Mouse (Mus musculus) heart, embryonic 12.5 days (tissue): ENCODE results near the gene Washc1. TPM values are rescaled to one million over a fixed set of nuclear protein-coding genes. Genes with fewer than 3 reads are reported as not detected.
"Not testable (repeated sequence)": the region's sequence is repeated elsewhere in the genome, so short reads cannot be mapped to it uniquely, and the experiment has no call there.

Source experiments
- ATAC-seq: fragments of 200-750 bp; cut with Nextera tagmentation; 2 replicates; pipeline ENCODE4 v1.8.0; 2017; ENCODE audit warnings: moderate TSS enrichment, moderate library complexity; ENCODE audit not compliant: insufficient number of reproducible peaks, low FRiP score
- H3K27ac ChIP-seq: fragments of 300-500 bp; sonication (generic); 2 replicates; pipeline ENCODE4 v1.5.1; 2016; ENCODE audit warnings: mild to moderate bottlenecking, moderate library complexity; ENCODE audit not compliant: poor library complexity, severe bottlenecking
- H3K27me3 ChIP-seq: fragments of 300-500 bp; sonication (generic); replicated peaks from 2 replicates; pipeline ENCODE4 v1.6.1; 2016; ENCODE audit warnings: mild to moderate bottlenecking, moderate library complexity
- H3K36me3 ChIP-seq: fragments of 300-500 bp; sonication (generic); 2 replicates; pipeline ENCODE4 v1.6.1; 2016; ENCODE audit warnings: mild to moderate bottlenecking, moderate library complexity
- H3K4me1 ChIP-seq: fragments of 300-500 bp; sonication (generic); replicated peaks from 2 replicates; pipeline ENCODE4 v1.6.1; 2016; ENCODE audit warnings: mild to moderate bottlenecking
- H3K4me2 ChIP-seq: fragments of 300-500 bp; sonication (generic); 2 replicates; pipeline ENCODE4 v1.6.1; 2016; ENCODE audit warnings: mild to moderate bottlenecking, moderate library complexity
- H3K4me3 ChIP-seq: fragments of 300-500 bp; sonication (generic); 2 replicates; pipeline ENCODE4 v1.5.1; 2016; ENCODE audit warnings: mild to moderate bottlenecking
- H3K9ac ChIP-seq: fragments of 300-500 bp; sonication (generic); 2 replicates; pipeline ENCODE4 v1.6.1; 2016; ENCODE audit warnings: mild to moderate bottlenecking, moderate library complexity
- H3K9me3 ChIP-seq: fragments of 300-500 bp; sonication (generic); replicated peaks from 2 replicates; pipeline ENCODE4 v1.6.1; 2016; ENCODE audit warnings: mild to moderate bottlenecking, moderate library complexity
- WGBS: fragments of 180-500 bp; shearing (Covaris S2); methylation state at CpG from one replicate; pipeline ENCODE4 v1.1.7; 2016; 5-methylcytosine and 5-hydroxymethylcytosine counted together
- polyA plus RNA-seq: library from polyadenylated mRNA; unstranded; fragments of >200 nt; fragmentation: Nextera tagmentation; extraction: Ambion mirVana; gene quantifications from 2 replicates; pipeline ENCODE4 v1.2.1, GENCODE M21; 2016

Washc1 gene
- 27.6 and 30.2 TPM in 2 replicates for polyA plus RNA-seq

DNA sequence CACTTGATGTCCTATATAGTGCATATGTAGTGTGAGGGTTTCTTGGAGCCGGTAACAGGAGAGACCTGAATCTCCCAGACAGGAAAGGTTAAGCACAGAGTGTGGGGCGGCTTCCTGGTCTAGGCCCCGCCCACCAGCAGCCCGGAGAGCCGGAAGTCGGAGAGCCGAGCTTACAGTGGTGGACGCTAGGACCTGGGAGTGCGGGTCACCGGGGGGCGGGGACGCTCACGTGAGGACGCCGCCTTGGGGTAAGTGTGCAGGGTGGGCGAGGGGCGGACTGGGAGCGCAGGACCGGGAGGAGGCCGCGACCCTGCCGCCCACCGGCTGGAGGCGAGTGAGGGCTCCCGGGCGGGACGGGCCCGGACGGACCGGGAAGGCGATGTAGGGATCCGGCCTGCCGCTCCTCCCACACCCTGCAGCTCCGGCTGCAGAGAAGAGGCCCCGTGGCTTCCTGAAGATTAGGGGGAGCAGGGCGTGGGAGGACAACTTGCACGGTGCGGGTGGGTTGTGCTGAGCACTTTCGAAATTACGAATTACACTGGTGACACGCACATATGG is at the start of gene Washc1:
TSS of gene Washc1 (plus strand) at position 144 of the 558 bp plus-strand sequence.
- Histone ChIP-seq H3K9ac (peak within 1 kb of the TSS; percentile 91), H3K27me3 (no peaks in the 10 kb centered on the region), H3K36me3 (peaks cover 30% of the 10 kb centered on the region), H3K27ac (peak within 1 kb of the TSS; percentile 89), H3K4me2 (peak within 1 kb of the TSS; percentile 76), H3K9me3 (no peaks in the 10 kb centered on the region), H3K4me3 (peak within 1 kb of the TSS; percentile 97), H3K4me1 (peaks cover 16% of the 10 kb centered on the region)
- ATAC-seq, result peak; percentile 99
- WGBS, result under 1% methylated on average over 40 of the region's 41 CpGs

DNA sequence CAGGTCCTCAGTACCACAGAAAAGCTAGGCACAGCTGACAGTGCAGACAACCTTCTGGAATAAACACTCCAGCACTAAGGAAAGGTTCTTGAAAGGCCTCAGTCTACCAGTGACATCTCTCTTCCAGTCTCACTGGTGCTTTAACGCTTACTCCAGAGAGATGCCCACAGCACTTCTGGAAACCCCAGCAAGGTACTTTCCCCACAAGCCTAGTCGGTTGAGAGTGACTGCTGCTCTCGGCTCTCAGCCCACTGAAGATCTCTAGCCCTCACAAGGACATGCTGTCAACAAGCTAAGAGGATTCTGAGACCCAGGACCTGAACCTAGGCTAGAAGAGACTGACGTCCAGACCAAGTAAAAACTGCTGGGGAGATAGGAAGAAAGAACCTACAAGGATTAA is 46.2 kb upstream of the Washc1 start:
- no peak for ATAC-seq
- no peak overlapping the region for H3K4me3 ChIP-seq
- H3K9ac ChIP-seq, result no peak overlapping the region
- WGBS, result 63% methylated on average over 4 of the region's 4 CpGs
- H3K27ac ChIP-seq, result no peak overlapping the region
- H3K9me3 ChIP-seq, result no peaks in the 10 kb centered on the region
- H3K27me3 ChIP-seq, result no peaks in the 10 kb centered on the region
- H3K4me2 ChIP-seq, result no peak overlapping the region
- no peaks in the 10 kb centered on the region for H3K4me1 ChIP-seq
- H3K36me3 ChIP-seq, result no peaks in the 10 kb centered on the region

GRCm38 (mm10) chr17:66069036-66069435 is 42.3 kb upstream of the Washc1 start:
- H3K4me2 ChIP-seq, H3K9me3 ChIP-seq, H3K4me1 ChIP-seq, ATAC-seq, H3K36me3 ChIP-seq, H3K4me3 ChIP-seq, H3K9ac ChIP-seq, H3K27ac ChIP-seq, H3K27me3 ChIP-seq: not testable (repeated sequence)
- WGBS, result 90% methylated on average over 2 of the region's 2 CpGs

GRCm38 (mm10) chr17:66073971-66074370 is 37.4 kb upstream of the Washc1 start:
- peaks cover 3% of the 10 kb centered on the region; the same call in 1 of the 2 replicates for H3K36me3 ChIP-seq
- no peak overlapping the region for H3K27ac ChIP-seq
- 0 out of 2 replicates have a peak, but pooled peaks cover 5% of the 10 kb centered on the region for H3K4me1 ChIP-seq
- H3K27me3 ChIP-seq, result no peaks in the 10 kb centered on the region
- no peaks in the 10 kb centered on the region for H3K9me3 ChIP-seq
- 86% methylated on average over 7 of the region's 7 CpGs for WGBS
- no peak overlapping the region for H3K4me3 ChIP-seq
- ATAC-seq, result no peak
- no peak overlapping the region for H3K4me2 ChIP-seq
- no peak overlapping the region for H3K9ac ChIP-seq

DNA sequence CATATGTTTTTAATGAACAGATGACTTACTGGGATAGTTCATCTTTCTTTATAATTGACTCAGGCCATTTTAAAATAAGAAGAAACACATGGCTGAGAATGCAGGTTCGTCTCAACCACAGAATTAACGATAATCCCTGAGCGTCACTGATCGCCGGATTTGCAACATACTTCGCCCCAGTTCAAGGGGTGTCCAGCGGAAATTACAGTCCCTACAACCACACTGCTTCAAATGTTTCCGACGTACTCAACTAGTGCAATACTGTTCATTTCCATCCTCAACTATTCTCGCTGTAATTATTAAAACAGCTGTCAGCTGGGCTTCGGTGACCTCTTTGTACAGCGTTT is 35.5 kb upstream of the Washc1 start:
- WGBS, result 9% methylated on average over 12 of the region's 12 CpGs
- Histone ChIP-seq H3K4me2 (peak overlapping the region; percentile 85), H3K27ac (0 out of 2 replicates have a peak overlapping the region, but pooled peaks have one; percentile 89), H3K27me3 (no peaks in the 10 kb centered on the region), H3K4me3 (peak overlapping the region; percentile 98), H3K9ac (peak overlapping the region; percentile 83), H3K9me3 (no peaks in the 10 kb centered on the region), H3K36me3 (peaks cover 14% of the 10 kb centered on the region), H3K4me1 (0 out of 2 replicates have a peak, but pooled peaks cover 5% of the 10 kb centered on the region)
- ATAC-seq, result no peak

- Histone ChIP-seq H3K9me3 (no peaks in the 10 kb centered on the region), H3K4me2 (peak overlapping the region; percentile 85), H3K27ac (peak overlapping the region; percentile 89), H3K4me3 (peak overlapping the region; percentile 98), H3K9ac (peak overlapping the region; percentile 83), H3K4me1 (0 out of 2 replicates have a peak, but pooled peaks cover 5% of the 10 kb centered on the region), H3K27me3 (no peaks in the 10 kb centered on the region), H3K36me3 (peaks cover 19% of the 10 kb centered on the region)
- ATAC-seq, result peak; percentile 88
- whole genome bisulfite sequencing, result 2% methylated on average over 94 of the region's 95 CpGs
Measured at GRCm38 (mm10) chr17:66076174-66076927, 35.0 kb upstream of the Washc1 start.

GRCm38 (mm10) chr17:66076934-66077333 is 34.4 kb upstream of the Washc1 start, which contains the start of gene Ankrd12:
TSS of gene Ankrd12 (minus strand) at chr17:66077089.
- Histone ChIP-seq H3K9ac (peak within 1 kb of the TSS; percentile 83), H3K4me3 (peak within 1 kb of the TSS; percentile 98), H3K4me2 (peak within 1 kb of the TSS; percentile 85), H3K9me3 (no peaks in the 10 kb centered on the region), H3K36me3 (peaks cover 22% of the 10 kb centered on the region), H3K4me1 (0 out of 2 replicates have a peak, but pooled peaks cover 5% of the 10 kb centered on the region), H3K27me3 (no peaks in the 10 kb centered on the region), H3K27ac (peak within 1 kb of the TSS; percentile 89)
- peak; percentile 99 for ATAC-seq
- WGBS, result 2% methylated on average over 53 of the region's 53 CpGs

DNA sequence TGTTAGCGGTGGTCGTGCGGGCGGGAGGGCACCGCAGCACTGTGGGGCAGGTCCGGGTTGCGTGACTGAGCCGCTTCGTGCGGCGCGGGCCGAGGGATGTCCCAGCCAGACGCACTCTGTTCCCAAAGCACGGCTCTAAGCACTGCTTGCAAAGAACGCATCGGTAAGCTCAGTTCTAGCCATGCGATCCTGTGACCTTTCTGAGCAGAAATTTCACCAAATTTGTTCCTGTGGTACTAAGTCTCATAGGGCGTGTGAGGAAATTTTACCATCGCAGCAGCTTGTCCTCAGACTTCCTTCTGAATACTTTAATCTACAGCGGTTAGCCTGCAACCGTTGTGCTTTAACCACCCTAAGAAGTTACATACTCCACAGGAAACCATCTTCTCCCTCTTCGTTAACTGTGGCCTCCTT is 33.9 kb upstream of the Washc1 start:
- peak overlapping the region; percentile 98 for H3K4me3 ChIP-seq
- peaks cover 22% of the 10 kb centered on the region for H3K36me3 ChIP-seq
- peak overlapping the region; percentile 85 for H3K4me2 ChIP-seq
- peak overlapping the region; percentile 83 for H3K9ac ChIP-seq
- no peaks in the 10 kb centered on the region for H3K27me3 ChIP-seq
- peak overlapping the region; percentile 89 for H3K27ac ChIP-seq
- no peaks in the 10 kb centered on the region for H3K9me3 ChIP-seq
- H3K4me1 ChIP-seq, result 0 out of 2 replicates have a peak, but pooled peaks cover 5% of the 10 kb centered on the region
- 1% methylated on average over 23 of the region's 23 CpGs for WGBS
- peak; percentile 66 for ATAC-seq

- H3K4me2 ChIP-seq, result no peak overlapping the region
- no peaks in the 10 kb centered on the region for H3K27me3 ChIP-seq
- ATAC-seq, result no peak
- 31% methylated on average over 1 of the region's 1 CpGs for WGBS
- H3K4me3 ChIP-seq, result no peak overlapping the region
- H3K36me3 ChIP-seq, result peaks cover 55% of the 10 kb centered on the region
- no peak overlapping the region; the same call in 1 of the 2 replicates for H3K9ac ChIP-seq
- no peaks in the 10 kb centered on the region for H3K9me3 ChIP-seq
- H3K27ac ChIP-seq, result no peak overlapping the region
- no peaks in the 10 kb centered on the region for H3K4me1 ChIP-seq
Measured at GRCm38 (mm10) chr17:66084486-66084885, 26.9 kb upstream of the Washc1 start.

- no peaks in the 10 kb centered on the region for H3K27me3 ChIP-seq
- no peak for ATAC-seq
- H3K4me2 ChIP-seq, result no peak overlapping the region
- WGBS, result 88% methylated on average over 1 of the region's 1 CpGs
- no peak overlapping the region for H3K9ac ChIP-seq
- H3K27ac ChIP-seq, result no peak overlapping the region
- H3K36me3 ChIP-seq, result peaks cover 57% of the 10 kb centered on the region
- no peaks in the 10 kb centered on the region for H3K4me1 ChIP-seq
- no peaks in the 10 kb centered on the region for H3K9me3 ChIP-seq
- H3K4me3 ChIP-seq, result no peak overlapping the region
Measured at GRCm38 (mm10) chr17:66085038-66085437, 26.3 kb upstream of the Washc1 start.

DNA sequence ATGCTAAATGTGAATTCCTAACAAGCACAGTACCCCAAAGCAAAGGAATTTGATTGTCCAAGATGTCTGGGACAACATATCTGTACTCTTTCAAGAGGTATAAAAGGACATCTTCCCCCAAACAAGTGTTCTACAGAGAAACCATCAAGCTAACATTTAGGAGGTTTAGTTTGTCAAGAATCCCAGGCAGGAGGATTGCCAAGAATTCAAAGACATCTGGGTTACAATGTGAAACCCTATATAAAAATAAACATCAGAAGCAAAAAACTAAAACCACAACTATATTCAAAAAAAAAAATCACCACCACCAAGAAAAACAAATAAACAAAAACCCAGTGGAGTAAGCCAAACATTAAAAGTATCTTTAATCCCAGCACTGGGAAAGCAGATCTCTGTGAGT is 21.1 kb upstream of the Washc1 start:
- Histone ChIP-seq H3K4me3 (no peak overlapping the region), H3K27ac (no peak overlapping the region), H3K9me3 (no peaks in the 10 kb centered on the region), H3K27me3 (no peaks in the 10 kb centered on the region), H3K4me1 (no peaks in the 10 kb centered on the region), H3K9ac (no peak overlapping the region), H3K36me3 (peaks cover 49% of the 10 kb centered on the region), H3K4me2 (no peak overlapping the region)
- ATAC-seq, result no peak
